Mouse (Mus musculus) MEL (cell line): ENCODE results near the gene Arhgef3. TPM values are rescaled to one million over a fixed set of nuclear protein-coding genes. Genes with fewer than 3 reads are reported as not detected.

ENCODE experiments used
- DNase-seq: peaks from one replicate; pipeline ENCODE4 v3.0.0; 2011; ENCODE audit warnings: low read depth, low spot score
- H3K27ac ChIP-seq: 2 replicates; pipeline ENCODE4 v1.5.1; 2012; ENCODE audit warnings: low read depth, mild to moderate bottlenecking, control low read depth, low read length, moderate library complexity; ENCODE audit not compliant: control insufficient read depth
- H3K27me3 ChIP-seq, 2 experiments: fragments of 150-350 bp in 1 of 2; sonication (generic) in 1 of 2; 2 replicates each; pipeline ENCODE4 v1.6.1; 2012; ENCODE audit warnings: low read length in 2 of 2, mild to moderate bottlenecking in 2 of 2, improper control_type of control experiment in 1 of 2, moderate library complexity in 1 of 2; ENCODE audit not compliant: insufficient read depth in 2 of 2, control insufficient read depth in 1 of 2
- H3K36me3 ChIP-seq, 2 experiments: 2 replicates each; pipeline ENCODE4 v1.6.1; 2012 to 2014; ENCODE audit warnings: low read length in 2 of 2, improper control_type of control experiment in 1 of 2, inconsistent platforms in 1 of 2, mild to moderate bottlenecking in 1 of 2; ENCODE audit not compliant: insufficient read depth in 2 of 2, control insufficient read depth in 1 of 2
- H3K4me1 ChIP-seq, 2 experiments: fragments of 150-350 bp in 1 of 2; sonication (generic) in 1 of 2; 2 replicates each; pipeline ENCODE4 v1.6.1; 2012; ENCODE audit warnings: low read length in 2 of 2, improper control_type of control experiment in 1 of 2, mild to moderate bottlenecking in 1 of 2; ENCODE audit not compliant: insufficient read depth in 2 of 2, control insufficient read depth in 1 of 2
- H3K4me3 ChIP-seq, 2 experiments: fragments of 150-350 bp in 1 of 2; sonication (generic) in 1 of 2; 2 replicates each; pipeline ENCODE4 v1.5.1; 2012; ENCODE audit warnings: low read depth in 2 of 2, low read length in 2 of 2, mild to moderate bottlenecking in 2 of 2, moderate library complexity in 2 of 2, control low read depth in 1 of 2, improper control_type of control experiment in 1 of 2; ENCODE audit not compliant: control insufficient read depth in 1 of 2, insufficient read depth in 1 of 2
- H3K79me2 ChIP-seq: 2 replicates; pipeline ENCODE4 v1.6.1; 2012; ENCODE audit warnings: mild to moderate bottlenecking, low read length, moderate library complexity; ENCODE audit not compliant: control insufficient read depth, poor library complexity, insufficient read depth
- H3K9ac ChIP-seq: 2 replicates; pipeline ENCODE4 v1.6.1; 2012; ENCODE audit warnings: low read depth, mild to moderate bottlenecking, control low read depth, low read length, moderate library complexity; ENCODE audit not compliant: control insufficient read depth, poor library complexity, severe bottlenecking
- H3K9me3 ChIP-seq: fragments of 150-350 bp; sonication (generic); replicated peaks from 2 replicates; pipeline ENCODE4 v1.6.1; 2012; ENCODE audit warnings: mild to moderate bottlenecking, low read length, improper control_type of control experiment, moderate library complexity; ENCODE audit not compliant: insufficient read depth
- BHLHE40 ChIP-seq: IDR thresholded peaks from 2 replicates; pipeline ENCODE4 v1.6.1; 2012; ENCODE audit warnings: low read depth, mild to moderate bottlenecking, inconsistent platforms, low read length, improper control_type of control experiment, borderline replicate concordance
- CHD2 ChIP-seq: IDR thresholded peaks from 2 replicates; pipeline ENCODE4 v1.6.1; 2011; ENCODE audit warnings: low read length, improper control_type of control experiment
- E2F4 ChIP-seq: IDR thresholded peaks from 2 replicates; pipeline ENCODE4 v1.6.1; 2011; ENCODE audit warnings: low read depth, low read length, improper control_type of control experiment, borderline replicate concordance
- EP300 ChIP-seq, 2 experiments: IDR thresholded peaks; 2 replicates each; pipeline ENCODE4 v1.6.1; 2011; ENCODE audit warnings: improper control_type of control experiment in 2 of 2, low read length in 2 of 2, low read depth in 1 of 2, mild to moderate bottlenecking in 1 of 2
- ETS1 ChIP-seq: IDR thresholded peaks from 2 replicates; pipeline ENCODE4 v1.6.1; 2012; ENCODE audit warnings: low read depth, mild to moderate bottlenecking, inconsistent platforms, low read length, improper control_type of control experiment, moderate library complexity
- HCFC1 ChIP-seq: IDR thresholded peaks from 2 replicates; pipeline ENCODE4 v1.6.1; 2012; ENCODE audit warnings: low read depth, mild to moderate bottlenecking, inconsistent platforms, low read length, improper control_type of control experiment, moderate library complexity
- JUND ChIP-seq: IDR thresholded peaks from 2 replicates; pipeline ENCODE4 v1.6.1; 2011; ENCODE audit warnings: low read depth, mild to moderate bottlenecking, improper control_type of control experiment, low read length
- KAT2A ChIP-seq: conservative IDR thresholded peaks from 2 replicates; pipeline ENCODE4 v1.6.1; 2012; ENCODE audit warnings: low read depth, low read length, improper control_type of control experiment, inconsistent platforms
- MAFK ChIP-seq: IDR thresholded peaks from 2 replicates; pipeline ENCODE4 v1.6.1; 2011; ENCODE audit warnings: low read depth, mild to moderate bottlenecking, low read length, improper control_type of control experiment, borderline replicate concordance
- MXI1 ChIP-seq: IDR thresholded peaks from 2 replicates; pipeline ENCODE4 v1.6.1; 2011; ENCODE audit warnings: mild to moderate bottlenecking, low read depth, low read length, improper control_type of control experiment
- MYB ChIP-seq: IDR thresholded peaks from 2 replicates; pipeline ENCODE4 v1.6.1; 2011; ENCODE audit warnings: mild to moderate bottlenecking, low read depth, low read length, improper control_type of control experiment
- POLR2AphosphoS2 ChIP-seq: IDR thresholded peaks from 2 replicates; pipeline ENCODE4 v1.6.1; 2011; ENCODE audit warnings: low read length, improper control_type of control experiment
- RAD21 ChIP-seq: IDR thresholded peaks from 2 replicates; pipeline ENCODE4 v1.6.1; 2011; ENCODE audit warnings: mild to moderate bottlenecking, low read depth, low read length, improper control_type of control experiment
- RCOR1 ChIP-seq: IDR thresholded peaks from 2 replicates; pipeline ENCODE4 v1.6.1; 2012; ENCODE audit warnings: low read depth, mild to moderate bottlenecking, inconsistent platforms, low read length, improper control_type of control experiment
- SIN3A ChIP-seq: IDR thresholded peaks from 2 replicates; pipeline ENCODE4 v1.6.1; 2012; ENCODE audit warnings: low read length, improper control_type of control experiment, inconsistent platforms
- SMC3 ChIP-seq: IDR thresholded peaks from 2 replicates; pipeline ENCODE4 v1.6.1; 2011; ENCODE audit warnings: low read depth, low read length, improper control_type of control experiment
- UBTF ChIP-seq: IDR thresholded peaks from 2 replicates; pipeline ENCODE4 v1.6.1; 2012; ENCODE audit warnings: low read depth, mild to moderate bottlenecking, inconsistent platforms, low read length, improper control_type of control experiment, moderate library complexity, borderline replicate concordance; ENCODE audit not compliant: insufficient read depth
- USF1 ChIP-seq: IDR thresholded peaks from 2 replicates; pipeline ENCODE4 v1.6.1; 2014; ENCODE audit warnings: low read depth, mild to moderate bottlenecking, inconsistent platforms, low read length, improper control_type of control experiment, moderate library complexity
- USF2 ChIP-seq, 2 experiments: IDR thresholded peaks; 2 replicates each; pipeline ENCODE4 v1.6.1; 2011 to 2012; ENCODE audit warnings: improper control_type of control experiment in 2 of 2, low read length in 2 of 2, borderline replicate concordance in 1 of 2, inconsistent platforms in 1 of 2, low read depth in 1 of 2, mild to moderate bottlenecking in 1 of 2; ENCODE audit not compliant: insufficient read depth in 1 of 2
- ZC3H11A ChIP-seq: IDR thresholded peaks from 2 replicates; pipeline ENCODE4 v1.6.1; 2012; ENCODE audit warnings: low read depth, mild to moderate bottlenecking, inconsistent platforms, low read length, improper control_type of control experiment
- ZKSCAN1 ChIP-seq: IDR thresholded peaks from 2 replicates; pipeline ENCODE4 v1.6.1; 2012; ENCODE audit warnings: low read depth, mild to moderate bottlenecking, inconsistent platforms, low read length, improper control_type of control experiment, moderate library complexity
- polyA plus RNA-seq, 2 experiments: library from polyadenylated mRNA; stranded (reverse) in 1 of 2; unstranded in 1 of 2; fragments of >175 nt in 1 of 2; fragments of >200 nt in 1 of 2; gene quantifications; 2 replicates each; pipeline versions ENCODE4 v1.2.1 to v1.2.4; 2012; ENCODE audit warnings: low replicate concordance in 2 of 2, low read depth in 1 of 2; ENCODE audit not compliant: insufficient read length in 2 of 2, insufficient read depth in 1 of 2, missing spikeins in 1 of 2
- total RNA-seq: library from RNA; depleted of rRNA; stranded (reverse); fragments of 300-350 nt; gene quantifications from 2 replicates; pipeline ENCODE4 v1.2.3, GENCODE M21; 2012

The Arhgef3 gene
- total and polyA plus RNA-seq, 3 experiments, result 2.1 to 2.7 TPM; not detected in 1

DNA sequence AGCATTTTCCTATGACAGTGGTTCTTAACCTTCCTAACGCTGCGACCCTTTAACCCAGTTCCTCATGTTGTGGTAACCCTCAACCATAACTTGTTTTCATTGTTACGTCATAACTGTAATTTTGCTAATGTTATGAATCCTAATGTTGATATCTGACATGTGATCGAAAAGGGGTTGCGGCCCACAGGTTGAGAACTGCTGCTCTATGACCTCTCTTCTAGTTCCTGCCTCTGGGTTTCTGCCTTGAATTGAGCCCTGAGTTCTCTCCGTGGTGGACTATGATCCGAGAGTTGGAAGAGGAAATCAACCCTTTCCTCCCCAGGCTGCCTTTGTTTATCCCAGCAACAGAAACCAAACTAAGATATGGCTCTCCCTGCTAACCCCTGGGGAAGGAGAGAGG, 266.8 kb downstream of the Arhgef3 start:
- H3K79me2 ChIP-seq, result no peaks in the 10 kb centered on the region
- H3K27me3 ChIP-seq, result no peaks in the 10 kb centered on the region
- TF ChIP-seq MYB (no peak), HCFC1 (no peak), POLR2AphosphoS2 (no peak), KAT2A (no peak), RAD21 (no peak), ZKSCAN1 (no peak), ZC3H11A (no peak), EP300 (IDR thresholded peaks at IDR 0.05; ENCODE audit: low read depth in 1 of 2, low read length in 2 of 2) (no peak), RCOR1 (no peak)
- H3K36me3 ChIP-seq, result no peaks in the 10 kb centered on the region
- H3K9me3 ChIP-seq, result no peaks in the 10 kb centered on the region
- no peak overlapping the region for H3K9ac ChIP-seq
- no peak for DNase-seq
- H3K27ac ChIP-seq, result no peak overlapping the region
- H3K4me3 ChIP-seq, result no peak overlapping the region
- no peaks in the 10 kb centered on the region; a peak in 1 of 4 replicates for H3K4me1 ChIP-seq

DNA sequence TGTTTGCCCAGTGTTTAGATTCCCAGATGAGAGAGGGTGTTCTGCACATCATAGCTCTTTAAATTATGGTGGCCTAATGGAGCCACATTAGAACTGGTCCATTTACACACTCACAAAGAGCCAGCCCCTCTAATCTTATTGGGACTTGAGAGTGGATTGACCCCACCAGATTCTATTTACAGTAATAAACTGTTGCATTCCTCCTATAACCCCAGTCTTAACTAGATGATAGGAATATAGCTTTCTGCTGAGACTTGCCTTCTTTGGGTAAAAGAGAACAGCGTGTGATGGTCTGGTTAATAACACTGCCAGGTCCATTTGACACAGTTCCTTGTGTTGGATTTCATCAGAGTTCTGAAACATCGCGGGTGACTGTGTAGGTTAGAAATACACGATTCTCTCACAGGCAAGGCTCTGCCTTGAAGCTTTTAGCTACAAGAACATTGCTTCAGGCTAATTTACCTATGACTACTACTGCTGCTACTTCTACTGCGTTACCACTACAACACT, 268.7 kb downstream of the Arhgef3 start:
- Histone ChIP-seq H3K4me1 (no peaks in the 10 kb centered on the region; a peak in 1 of 4 replicates), H3K4me3 (no peak overlapping the region), H3K9me3 (no peaks in the 10 kb centered on the region), H3K27me3 (no peaks in the 10 kb centered on the region), H3K36me3 (no peaks in the 10 kb centered on the region), H3K27ac (no peak overlapping the region), H3K79me2 (no peaks in the 10 kb centered on the region), H3K9ac (no peak overlapping the region)
- TF ChIP-seq RAD21 (no peak), SMC3 (no peak), SIN3A (no peak), MXI1 (no peak), UBTF (no peak), USF1 (no peak), E2F4 (no peak), BHLHE40 (no peak), CHD2 (no peak), MAFK (no peak), RCOR1 (no peak), ETS1 (no peak), JUND (no peak), USF2 (IDR thresholded peaks at IDR 0.05; ENCODE audit: borderline replicate concordance in 1 of 2, insufficient read depth in 1 of 2, low read depth in 1 of 2, low read length in 2 of 2) (no peak)
- DNase-seq, result no peak
